Mouse (Mus musculus) MEL (cell line): ENCODE data around the gene Cntn1. TPM values are rescaled to one million over a fixed set of nuclear protein-coding genes. Genes with fewer than 3 reads are reported as not detected.

Source experiments
- DNase-seq: peaks from one replicate; pipeline ENCODE4 v3.0.0; 2011; ENCODE audit warnings: low read depth, low spot score
- H3K27ac ChIP-seq: 2 replicates; pipeline ENCODE4 v1.5.1; 2012; ENCODE audit warnings: low read depth, mild to moderate bottlenecking, control low read depth, low read length, moderate library complexity; ENCODE audit not compliant: control insufficient read depth
- H3K27me3 ChIP-seq, 2 experiments: fragments of 150-350 bp in 1 of 2; sonication (generic) in 1 of 2; 2 replicates each; pipeline ENCODE4 v1.6.1; 2012; ENCODE audit warnings: low read length in 2 of 2, mild to moderate bottlenecking in 2 of 2, improper control_type of control experiment in 1 of 2, moderate library complexity in 1 of 2; ENCODE audit not compliant: insufficient read depth in 2 of 2, control insufficient read depth in 1 of 2
- H3K36me3 ChIP-seq, 2 experiments: 2 replicates each; pipeline ENCODE4 v1.6.1; 2012 to 2014; ENCODE audit warnings: low read length in 2 of 2, improper control_type of control experiment in 1 of 2, inconsistent platforms in 1 of 2, mild to moderate bottlenecking in 1 of 2; ENCODE audit not compliant: insufficient read depth in 2 of 2, control insufficient read depth in 1 of 2
- H3K4me1 ChIP-seq, 2 experiments: fragments of 150-350 bp in 1 of 2; sonication (generic) in 1 of 2; 2 replicates each; pipeline ENCODE4 v1.6.1; 2012; ENCODE audit warnings: low read length in 2 of 2, improper control_type of control experiment in 1 of 2, mild to moderate bottlenecking in 1 of 2; ENCODE audit not compliant: insufficient read depth in 2 of 2, control insufficient read depth in 1 of 2
- H3K4me3 ChIP-seq, 2 experiments: fragments of 150-350 bp in 1 of 2; sonication (generic) in 1 of 2; 2 replicates each; pipeline ENCODE4 v1.5.1; 2012; ENCODE audit warnings: low read depth in 2 of 2, low read length in 2 of 2, mild to moderate bottlenecking in 2 of 2, moderate library complexity in 2 of 2, control low read depth in 1 of 2, improper control_type of control experiment in 1 of 2; ENCODE audit not compliant: control insufficient read depth in 1 of 2, insufficient read depth in 1 of 2
- H3K79me2 ChIP-seq: 2 replicates; pipeline ENCODE4 v1.6.1; 2012; ENCODE audit warnings: mild to moderate bottlenecking, low read length, moderate library complexity; ENCODE audit not compliant: control insufficient read depth, poor library complexity, insufficient read depth
- H3K9ac ChIP-seq: 2 replicates; pipeline ENCODE4 v1.6.1; 2012; ENCODE audit warnings: low read depth, mild to moderate bottlenecking, control low read depth, low read length, moderate library complexity; ENCODE audit not compliant: control insufficient read depth, poor library complexity, severe bottlenecking
- H3K9me3 ChIP-seq: fragments of 150-350 bp; sonication (generic); replicated peaks from 2 replicates; pipeline ENCODE4 v1.6.1; 2012; ENCODE audit warnings: mild to moderate bottlenecking, low read length, improper control_type of control experiment, moderate library complexity; ENCODE audit not compliant: insufficient read depth
- CHD2 ChIP-seq: IDR thresholded peaks from 2 replicates; pipeline ENCODE4 v1.6.1; 2011; ENCODE audit warnings: low read length, improper control_type of control experiment
- GABPA ChIP-seq: IDR thresholded peaks from 2 replicates; pipeline ENCODE4 v1.6.1; 2012; ENCODE audit warnings: low read depth, mild to moderate bottlenecking, inconsistent platforms, low read length, improper control_type of control experiment, moderate library complexity
- HCFC1 ChIP-seq: IDR thresholded peaks from 2 replicates; pipeline ENCODE4 v1.6.1; 2012; ENCODE audit warnings: low read depth, mild to moderate bottlenecking, inconsistent platforms, low read length, improper control_type of control experiment, moderate library complexity
- JUND ChIP-seq: IDR thresholded peaks from 2 replicates; pipeline ENCODE4 v1.6.1; 2011; ENCODE audit warnings: low read depth, mild to moderate bottlenecking, improper control_type of control experiment, low read length
- KAT2A ChIP-seq: conservative IDR thresholded peaks from 2 replicates; pipeline ENCODE4 v1.6.1; 2012; ENCODE audit warnings: low read depth, low read length, improper control_type of control experiment, inconsistent platforms
- MXI1 ChIP-seq: IDR thresholded peaks from 2 replicates; pipeline ENCODE4 v1.6.1; 2011; ENCODE audit warnings: mild to moderate bottlenecking, low read depth, low read length, improper control_type of control experiment
- MYB ChIP-seq: IDR thresholded peaks from 2 replicates; pipeline ENCODE4 v1.6.1; 2011; ENCODE audit warnings: mild to moderate bottlenecking, low read depth, low read length, improper control_type of control experiment
- MYC ChIP-seq: IDR thresholded peaks from 2 replicates; pipeline ENCODE4 v1.6.1; 2011; ENCODE audit warnings: low read depth, mild to moderate bottlenecking, low read length, improper control_type of control experiment, moderate library complexity
- NELFE ChIP-seq: IDR thresholded peaks from 2 replicates; pipeline ENCODE4 v1.6.1; 2011; ENCODE audit warnings: low read depth, low read length, improper control_type of control experiment
- NRF1 ChIP-seq: IDR thresholded peaks from 2 replicates; pipeline ENCODE4 v1.6.1; 2014; ENCODE audit warnings: low read depth, mild to moderate bottlenecking, inconsistent platforms, low read length, improper control_type of control experiment, moderate library complexity; ENCODE audit not compliant: poor library complexity, insufficient read depth, severe bottlenecking
- POLR2A ChIP-seq, 2 experiments: IDR thresholded peaks; 2 replicates each; pipeline ENCODE4 v1.6.1; 2011 to 2012; ENCODE audit warnings: low read length in 2 of 2, mild to moderate bottlenecking in 2 of 2, control low read depth in 1 of 2, improper control_type of control experiment in 1 of 2, low read depth in 1 of 2, moderate library complexity in 1 of 2; ENCODE audit not compliant: control insufficient read depth in 1 of 2, insufficient read depth in 1 of 2, poor library complexity in 1 of 2
- POLR2AphosphoS2 ChIP-seq: IDR thresholded peaks from 2 replicates; pipeline ENCODE4 v1.6.1; 2011; ENCODE audit warnings: low read length, improper control_type of control experiment
- SMC3 ChIP-seq: IDR thresholded peaks from 2 replicates; pipeline ENCODE4 v1.6.1; 2011; ENCODE audit warnings: low read depth, low read length, improper control_type of control experiment
- UBTF ChIP-seq: IDR thresholded peaks from 2 replicates; pipeline ENCODE4 v1.6.1; 2012; ENCODE audit warnings: low read depth, mild to moderate bottlenecking, inconsistent platforms, low read length, improper control_type of control experiment, moderate library complexity, borderline replicate concordance; ENCODE audit not compliant: insufficient read depth
- USF1 ChIP-seq: IDR thresholded peaks from 2 replicates; pipeline ENCODE4 v1.6.1; 2014; ENCODE audit warnings: low read depth, mild to moderate bottlenecking, inconsistent platforms, low read length, improper control_type of control experiment, moderate library complexity
- USF2 ChIP-seq, 2 experiments: IDR thresholded peaks; 2 replicates each; pipeline ENCODE4 v1.6.1; 2011 to 2012; ENCODE audit warnings: improper control_type of control experiment in 2 of 2, low read length in 2 of 2, borderline replicate concordance in 1 of 2, inconsistent platforms in 1 of 2, low read depth in 1 of 2, mild to moderate bottlenecking in 1 of 2; ENCODE audit not compliant: insufficient read depth in 1 of 2
- ZMIZ1 ChIP-seq: IDR thresholded peaks from 2 replicates; pipeline ENCODE4 v1.6.1; 2012; ENCODE audit warnings: low read depth, mild to moderate bottlenecking, inconsistent platforms, low read length, improper control_type of control experiment, moderate library complexity
- ZNF384 ChIP-seq: IDR thresholded peaks from 2 replicates; pipeline ENCODE4 v1.6.1; 2012; ENCODE audit warnings: low read depth, mild to moderate bottlenecking, inconsistent platforms, low read length, improper control_type of control experiment
- polyA plus RNA-seq, 2 experiments: library from polyadenylated mRNA; stranded (reverse) in 1 of 2; unstranded in 1 of 2; fragments of >175 nt in 1 of 2; fragments of >200 nt in 1 of 2; gene quantifications; 2 replicates each; pipeline versions ENCODE4 v1.2.1 to v1.2.4; 2012; ENCODE audit warnings: low replicate concordance in 2 of 2, low read depth in 1 of 2; ENCODE audit not compliant: insufficient read length in 2 of 2, insufficient read depth in 1 of 2, missing spikeins in 1 of 2
- total RNA-seq: library from RNA; depleted of rRNA; stranded (reverse); fragments of 300-350 nt; gene quantifications from 2 replicates; pipeline ENCODE4 v1.2.3, GENCODE M21; 2012

Gene Cntn1
- total and polyA plus RNA-seq, 3 experiments, result not detected

DNA sequence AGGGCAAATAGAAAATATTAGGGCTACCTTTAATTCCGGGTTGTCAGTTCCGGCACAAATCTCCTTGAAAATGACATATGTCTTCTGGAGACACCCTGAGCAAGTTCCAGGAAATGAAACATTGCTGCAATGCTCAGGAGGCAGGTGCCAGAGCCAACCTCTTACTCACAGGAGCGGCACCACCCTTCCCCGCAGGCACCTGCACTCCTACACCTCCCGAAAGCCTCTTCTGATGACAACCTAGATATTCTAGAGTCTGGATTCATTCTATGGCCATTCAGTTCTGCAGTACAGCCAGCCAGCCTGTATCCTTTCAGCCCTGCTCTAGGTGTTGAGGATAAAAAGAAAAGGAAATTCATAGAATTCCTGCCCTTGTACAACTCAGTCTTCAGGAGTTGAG is 253.3 kb downstream of the Cntn1 start:
- H3K4me3 ChIP-seq, result no peak overlapping the region
- H3K79me2 ChIP-seq, result no peaks in the 10 kb centered on the region
- no peaks in the 10 kb centered on the region for H3K27me3 ChIP-seq
- TF ChIP-seq USF2 (IDR thresholded peaks at IDR 0.05; ENCODE audit: borderline replicate concordance in 1 of 2, insufficient read depth in 1 of 2, low read depth in 1 of 2, low read length in 2 of 2) (no peak), HCFC1 (no peak), KAT2A (no peak), NELFE (no peak), CHD2 (no peak), ZNF384 (no peak), JUND (no peak), USF1 (no peak), GABPA (no peak), MYC (no peak), NRF1 (no peak)
- no peaks in the 10 kb centered on the region for H3K9me3 ChIP-seq
- H3K36me3 ChIP-seq, result no peaks in the 10 kb centered on the region
- no peaks in the 10 kb centered on the region for H3K4me1 ChIP-seq
- no peak overlapping the region for H3K9ac ChIP-seq
- no peak overlapping the region for H3K27ac ChIP-seq
- DNase-seq, result no peak

- TF ChIP-seq UBTF (no peak), CHD2 (no peak), MXI1 (no peak), MYB (no peak), ZMIZ1 (no peak), JUND (no peak), POLR2A (IDR thresholded peaks at IDR 0.05; ENCODE audit: control insufficient read depth in 1 of 2, insufficient read depth in 1 of 2, low read depth in 1 of 2, low read length in 2 of 2, poor library complexity in 1 of 2) (no peak), SMC3 (no peak), POLR2AphosphoS2 (no peak)
- H3K27ac ChIP-seq, result no peak overlapping the region
- no peak overlapping the region for H3K9ac ChIP-seq
- no peaks in the 10 kb centered on the region for H3K27me3 ChIP-seq
- H3K4me3 ChIP-seq, result no peak overlapping the region
- no peaks in the 10 kb centered on the region for H3K9me3 ChIP-seq
- no peak for DNase-seq
- no peaks in the 10 kb centered on the region for H3K4me1 ChIP-seq
- H3K36me3 ChIP-seq, result no peaks in the 10 kb centered on the region
- H3K79me2 ChIP-seq, result no peaks in the 10 kb centered on the region
Observed at GRCm38 (mm10) chr15:92321959-92322358, 271.0 kb downstream of the Cntn1 start.
